Mouse (Mus musculus): Measurements from ENCODE around the gene Tet1. TPM values are rescaled to one million over a fixed set of nuclear protein-coding genes. Genes with fewer than 3 reads are reported as not detected.

Gene Tet1
- polyA plus RNA-seq, 1 experiment from 2014 or later = 20.5 TPM

DNA sequence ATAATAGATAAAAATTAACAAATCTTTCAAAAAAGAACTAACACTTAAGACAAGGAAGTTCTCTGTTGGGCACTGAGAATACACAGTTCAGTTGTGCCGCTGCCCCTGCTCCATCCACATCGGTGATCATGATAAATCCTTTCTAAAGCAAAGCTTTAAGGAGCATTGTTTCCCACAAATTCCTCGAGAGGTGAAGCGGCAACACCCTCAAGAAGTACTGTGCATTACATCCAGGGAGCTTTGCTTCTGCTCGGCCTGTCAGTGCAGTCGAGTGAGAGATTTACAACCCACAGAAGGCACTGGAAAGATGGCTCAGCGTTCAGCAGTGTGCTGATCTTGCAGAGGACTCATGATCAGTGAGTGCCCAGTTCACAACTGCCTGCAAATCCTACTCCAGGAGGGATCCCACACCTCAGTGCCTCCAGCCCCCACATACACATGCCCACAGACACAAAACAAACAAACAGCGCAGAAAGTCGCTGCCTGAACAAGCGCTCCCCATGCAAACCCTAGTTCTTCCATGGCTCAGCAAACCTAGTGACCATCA lies 66.8 kb downstream of the Tet1 start:
- H3K4me2 ChIP-seq (ENCODE audit: low read depth, low read length) = no peak overlapping the region

DNA sequence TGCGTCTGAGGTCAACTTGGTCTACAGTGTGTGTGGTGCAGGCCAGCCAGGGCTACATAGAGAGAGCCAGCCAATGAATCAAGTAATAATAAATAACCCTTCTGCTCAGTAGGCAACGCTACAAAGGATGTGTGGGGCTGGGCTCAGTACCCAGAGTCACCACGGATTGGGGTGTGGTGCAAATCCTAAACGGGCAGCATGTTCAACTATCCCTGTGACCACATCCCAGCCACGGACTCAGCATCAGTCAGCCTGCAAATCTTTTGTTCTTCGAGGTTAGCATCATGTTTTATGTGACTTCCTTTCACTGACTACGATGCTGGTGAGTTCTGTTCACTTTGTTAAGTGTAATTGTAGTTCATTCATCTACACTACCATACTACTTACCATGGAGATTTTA lies 68.1 kb downstream of the Tet1 start:
- Histone ChIP-seq H3K4me2 (ENCODE audit: low read depth, low read length) (no peak overlapping the region), H3K9ac (ENCODE audit: low read length) (no peak overlapping the region), H3K27ac (ENCODE audit: low read length) (no peak overlapping the region), H3K27me3 (ENCODE audit: control insufficient read depth, insufficient read depth, low read length) (no peaks in the 10 kb centered on the region), H3K36me3 (ENCODE audit: control insufficient read depth, insufficient read depth, low read length) (peaks cover 5% of the 10 kb centered on the region; the same call in 1 of the 2 replicates), H3K4me3 (replicated peaks; ENCODE audit: low read length) (no peak overlapping the region), H3K9me3 (replicated peaks; ENCODE audit: control insufficient read depth, low read length) (no peaks in the 10 kb centered on the region), H3K4me1 (ENCODE audit: control insufficient read depth, insufficient read depth, low read length) (peaks cover 9% of the 10 kb centered on the region; the same call in 1 of the 2 replicates)
- ATAC-seq (ENCODE audit: insufficient read depth, low FRiP score) = no peak
- 91% methylated on average over 7 of the region's 7 CpGs for WGBS

More for the DNA sequence above, 66.8 kb downstream of the Tet1 start:
- no peak overlapping the region for H3K9ac ChIP-seq (ENCODE audit: low read length)
- no peaks in the 10 kb centered on the region for H3K27me3 ChIP-seq (ENCODE audit: control insufficient read depth, insufficient read depth, low read length)
- 51% methylated on average over 10 of the region's 10 CpGs for WGBS
- H3K4me1 ChIP-seq (ENCODE audit: control insufficient read depth, insufficient read depth, low read length) = peaks cover 9% of the 10 kb centered on the region; the same call in 1 of the 2 replicates
- no peak for ATAC-seq (ENCODE audit: insufficient read depth, low FRiP score)
- H3K27ac ChIP-seq (ENCODE audit: low read length) = no peak overlapping the region
- no peak overlapping the region for H3K4me3 ChIP-seq (replicated peaks; ENCODE audit: low read length)
- H3K9me3 ChIP-seq (replicated peaks; ENCODE audit: control insufficient read depth, low read length) = no peaks in the 10 kb centered on the region
- H3K36me3 ChIP-seq (ENCODE audit: control insufficient read depth, insufficient read depth, low read length) = peaks cover 5% of the 10 kb centered on the region; the same call in 1 of the 2 replicates

DNA sequence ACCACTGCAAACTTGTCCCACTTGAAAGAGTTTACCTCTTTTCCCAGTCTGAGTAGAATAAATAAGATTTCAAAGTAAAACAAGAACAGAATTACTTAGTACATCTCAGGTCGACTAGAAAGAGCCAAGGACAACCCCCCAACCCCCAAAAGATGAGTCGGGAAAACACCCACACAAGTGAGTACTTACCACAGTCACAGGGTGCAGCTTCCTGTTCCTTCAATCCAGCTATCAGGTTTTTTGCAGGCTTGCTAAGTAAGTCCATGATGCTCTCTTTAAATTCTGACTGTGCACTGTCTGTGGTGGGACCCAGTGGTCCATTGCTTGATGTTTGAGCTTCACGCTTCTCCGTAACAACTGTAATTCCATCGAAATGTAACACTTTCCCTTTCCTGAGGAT lies 70.8 kb downstream of the Tet1 start:
- Histone ChIP-seq H3K36me3 (ENCODE audit: control insufficient read depth, insufficient read depth, low read length) (peaks cover 5% of the 10 kb centered on the region; the same call in 1 of the 2 replicates), H3K9me3 (replicated peaks; ENCODE audit: control insufficient read depth, low read length) (no peaks in the 10 kb centered on the region), H3K4me3 (replicated peaks; ENCODE audit: low read length) (no peak overlapping the region), H3K27ac (ENCODE audit: low read length) (no peak overlapping the region), H3K4me2 (ENCODE audit: low read depth, low read length) (no peak overlapping the region), H3K4me1 (ENCODE audit: control insufficient read depth, insufficient read depth, low read length) (no peaks in the 10 kb centered on the region), H3K9ac (ENCODE audit: low read length) (no peak overlapping the region), H3K27me3 (ENCODE audit: control insufficient read depth, insufficient read depth, low read length) (no peaks in the 10 kb centered on the region)
- ATAC-seq (ENCODE audit: insufficient read depth, low FRiP score) = no peak
- WGBS = 85% methylated on average over 5 of the region's 5 CpGs

DNA sequence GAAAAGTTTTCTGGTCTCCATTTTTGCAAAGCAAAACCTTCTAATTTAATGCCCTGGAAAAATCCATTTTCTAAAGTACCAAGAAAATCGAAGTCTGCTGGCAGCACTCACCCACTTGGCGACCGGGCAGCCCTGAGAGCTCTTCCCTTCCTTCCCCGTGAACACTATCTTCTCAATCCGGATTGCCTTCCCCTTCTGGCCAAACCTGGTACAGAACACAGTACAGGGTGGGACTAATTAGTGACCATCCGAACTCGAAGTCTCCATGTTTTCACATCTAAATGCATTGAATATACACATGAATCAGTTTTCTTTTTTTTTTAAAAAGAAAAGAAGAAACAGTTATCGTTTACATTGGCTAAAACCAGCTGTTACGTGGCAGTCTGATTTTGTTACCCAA lies 76.0 kb downstream of the Tet1 start:
- H3K4me1 ChIP-seq (ENCODE audit: control insufficient read depth, insufficient read depth, low read length) = no peaks in the 10 kb centered on the region
- no peak overlapping the region for H3K4me3 ChIP-seq (replicated peaks; ENCODE audit: low read length)
- no peak for ATAC-seq (ENCODE audit: insufficient read depth, low FRiP score)

DNA sequence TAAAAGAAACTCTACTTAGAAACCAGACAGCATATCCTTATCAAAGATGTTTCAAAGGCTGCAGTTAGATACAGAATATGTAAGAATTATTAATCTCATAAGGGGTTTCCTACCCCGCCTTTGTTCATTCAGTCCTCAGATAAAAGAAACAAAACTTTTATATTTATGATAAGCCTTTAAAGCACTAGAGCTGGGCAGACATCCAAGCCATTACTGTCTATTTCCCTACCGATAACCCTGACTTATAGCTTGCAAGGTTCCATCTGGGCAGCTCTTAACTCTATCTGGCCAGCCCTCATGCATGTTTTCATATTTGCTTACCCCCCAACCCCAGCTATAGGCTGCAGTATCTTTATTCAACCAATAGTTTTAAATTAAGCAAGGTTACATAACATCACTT lies 77.2 kb downstream of the Tet1 start:
- no peak for ATAC-seq (ENCODE audit: insufficient read depth, low FRiP score)

More for the DNA sequence above, 76.0 kb downstream of the Tet1 start:
- H3K27ac ChIP-seq (ENCODE audit: low read length) = no peak overlapping the region
- H3K4me2 ChIP-seq (ENCODE audit: low read depth, low read length) = no peak overlapping the region
- H3K36me3 ChIP-seq (ENCODE audit: control insufficient read depth, insufficient read depth, low read length) = no peaks in the 10 kb centered on the region
- H3K9ac ChIP-seq (ENCODE audit: low read length) = no peak overlapping the region
- 72% methylated on average over 9 of the region's 9 CpGs for WGBS
- no peaks in the 10 kb centered on the region for H3K27me3 ChIP-seq (ENCODE audit: control insufficient read depth, insufficient read depth, low read length)
- no peaks in the 10 kb centered on the region for H3K9me3 ChIP-seq (replicated peaks; ENCODE audit: control insufficient read depth, low read length)

DNA sequence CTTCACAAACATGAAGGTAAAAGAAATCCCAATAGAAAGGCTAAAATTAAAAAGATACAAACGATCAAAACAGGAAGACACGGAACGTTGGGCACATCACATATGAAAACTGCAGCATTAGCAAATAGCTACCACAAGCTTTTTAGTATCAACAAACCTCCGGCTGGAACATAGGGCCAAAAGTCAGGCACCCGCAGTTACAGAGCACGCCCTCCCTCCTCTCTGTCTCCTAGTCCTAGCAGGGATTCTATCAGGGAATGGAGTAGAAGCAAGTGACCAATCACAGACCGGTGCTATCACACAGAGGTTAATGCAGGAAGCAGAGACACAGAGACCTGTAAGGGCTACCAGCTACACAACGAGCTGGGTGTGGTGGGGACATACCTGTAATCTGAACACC lies 84.3 kb downstream of the Tet1 start:
- H3K4me1 ChIP-seq (ENCODE audit: control insufficient read depth, insufficient read depth, low read length) = no peaks in the 10 kb centered on the region
- no peak for ATAC-seq (ENCODE audit: insufficient read depth, low FRiP score)
- no peak overlapping the region for H3K4me3 ChIP-seq (replicated peaks; ENCODE audit: low read length)
- H3K27ac ChIP-seq (ENCODE audit: low read length) = no peak overlapping the region
- no peaks in the 10 kb centered on the region for H3K36me3 ChIP-seq (ENCODE audit: control insufficient read depth, insufficient read depth, low read length)
- H3K27me3 ChIP-seq (ENCODE audit: control insufficient read depth, insufficient read depth, low read length) = no peaks in the 10 kb centered on the region
- H3K9ac ChIP-seq (ENCODE audit: low read length) = no peak overlapping the region
- no peak overlapping the region for H3K4me2 ChIP-seq (ENCODE audit: low read depth, low read length)
- no peaks in the 10 kb centered on the region for H3K9me3 ChIP-seq (replicated peaks; ENCODE audit: control insufficient read depth, low read length)
- 78% methylated on average over 8 of the region's 8 CpGs for WGBS

More for the DNA sequence above, 77.2 kb downstream of the Tet1 start:
- Histone ChIP-seq H3K4me2 (ENCODE audit: low read depth, low read length) (no peak overlapping the region), H3K27ac (ENCODE audit: low read length) (no peak overlapping the region), H3K27me3 (ENCODE audit: control insufficient read depth, insufficient read depth, low read length) (no peaks in the 10 kb centered on the region), H3K9ac (ENCODE audit: low read length) (no peak overlapping the region), H3K4me3 (replicated peaks; ENCODE audit: low read length) (no peak overlapping the region), H3K36me3 (ENCODE audit: control insufficient read depth, insufficient read depth, low read length) (no peaks in the 10 kb centered on the region), H3K4me1 (ENCODE audit: control insufficient read depth, insufficient read depth, low read length) (no peaks in the 10 kb centered on the region), H3K9me3 (replicated peaks; ENCODE audit: control insufficient read depth, low read length) (no peaks in the 10 kb centered on the region)
- WGBS = 51% methylated on average over 2 of the region's 2 CpGs

DNA sequence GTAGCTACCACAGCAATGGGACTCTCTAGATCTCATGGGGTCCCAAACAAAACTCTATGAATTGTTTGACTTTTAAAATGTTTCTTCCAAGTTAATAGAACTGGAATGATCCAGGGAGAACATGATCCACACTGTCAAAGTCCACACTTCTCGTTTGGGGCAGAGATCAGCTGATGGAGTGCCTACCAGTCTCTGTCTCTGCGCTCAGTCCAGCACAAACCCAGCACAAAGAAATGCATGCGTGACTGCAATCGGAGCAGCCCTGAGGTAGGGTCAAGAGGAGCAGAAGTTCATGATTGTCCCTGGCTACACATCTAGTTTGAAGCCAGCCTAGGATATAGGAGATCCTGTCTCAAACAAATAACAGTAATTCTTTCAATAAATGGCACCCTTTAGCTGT lies 85.4 kb downstream of the Tet1 start:
- no peaks in the 10 kb centered on the region for H3K27me3 ChIP-seq (ENCODE audit: control insufficient read depth, insufficient read depth, low read length)
- H3K9me3 ChIP-seq (replicated peaks; ENCODE audit: control insufficient read depth, low read length) = no peaks in the 10 kb centered on the region
- H3K27ac ChIP-seq (ENCODE audit: low read length) = no peak overlapping the region
- H3K9ac ChIP-seq (ENCODE audit: low read length) = no peak overlapping the region
- H3K4me3 ChIP-seq (replicated peaks; ENCODE audit: low read length) = no peak overlapping the region
- H3K36me3 ChIP-seq (ENCODE audit: control insufficient read depth, insufficient read depth, low read length) = no peaks in the 10 kb centered on the region
- 85% methylated on average over 4 of the region's 4 CpGs for WGBS
- no peaks in the 10 kb centered on the region for H3K4me1 ChIP-seq (ENCODE audit: control insufficient read depth, insufficient read depth, low read length)
- no peak overlapping the region for H3K4me2 ChIP-seq (ENCODE audit: low read depth, low read length)
- ATAC-seq (ENCODE audit: insufficient read depth, low FRiP score) = no peak

DNA sequence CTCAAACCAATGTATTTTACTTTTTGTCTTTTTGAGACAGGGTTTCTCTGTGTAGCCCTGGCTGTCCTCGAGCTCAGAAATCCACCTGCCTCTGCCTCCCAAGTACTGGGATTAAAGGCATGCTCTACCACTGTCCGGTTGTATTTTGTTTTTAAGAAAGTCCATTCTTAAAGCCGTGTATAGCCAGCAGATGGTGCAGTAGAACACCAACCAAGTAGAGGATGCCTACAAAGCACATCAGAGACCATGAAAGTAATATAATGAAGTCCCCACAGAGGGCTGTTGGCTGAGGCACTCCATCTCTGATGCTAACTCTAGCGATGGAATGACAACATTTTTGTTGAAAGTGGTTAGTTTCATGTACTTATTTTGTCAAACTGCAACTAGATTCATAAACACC lies 98.8 kb downstream of the Tet1 start:
- no peak overlapping the region for H3K27ac ChIP-seq (ENCODE audit: low read length)
- H3K4me3 ChIP-seq (replicated peaks; ENCODE audit: low read length) = no peak overlapping the region
- no peaks in the 10 kb centered on the region for H3K27me3 ChIP-seq (ENCODE audit: control insufficient read depth, insufficient read depth, low read length)
- H3K9ac ChIP-seq (ENCODE audit: low read length) = no peak overlapping the region
- H3K36me3 ChIP-seq (ENCODE audit: control insufficient read depth, insufficient read depth, low read length) = 0 out of 2 replicates have a peak, but pooled peaks cover 3% of the 10 kb centered on the region
- no peak for ATAC-seq (ENCODE audit: insufficient read depth, low FRiP score)
- WGBS = 72% methylated on average over 4 of the region's 4 CpGs
- no peaks in the 10 kb centered on the region for H3K9me3 ChIP-seq (replicated peaks; ENCODE audit: control insufficient read depth, low read length)
- H3K4me1 ChIP-seq (ENCODE audit: control insufficient read depth, insufficient read depth, low read length) = no peaks in the 10 kb centered on the region
- no peak overlapping the region for H3K4me2 ChIP-seq (ENCODE audit: low read depth, low read length)

DNA sequence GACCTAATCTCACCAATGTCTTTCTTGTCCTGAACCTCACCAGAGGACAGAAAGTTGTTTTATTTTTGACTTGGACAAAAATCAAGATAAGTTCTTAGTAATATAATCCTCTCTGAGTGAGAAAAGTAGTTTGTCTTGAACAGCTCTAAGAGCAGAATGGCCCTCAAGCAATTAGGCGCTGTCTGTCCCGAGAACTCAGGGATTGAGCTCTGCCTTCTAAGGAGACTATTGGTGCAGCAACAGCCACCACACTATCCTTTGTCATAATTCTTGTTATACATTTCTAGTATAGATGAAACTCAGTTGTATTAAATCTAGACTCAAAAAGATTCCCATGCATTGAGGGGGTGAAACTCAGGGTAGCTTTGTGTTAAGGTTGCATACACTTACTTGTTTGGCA lies 100.0 kb downstream of the Tet1 start:
- Histone ChIP-seq H3K27me3 (ENCODE audit: control insufficient read depth, insufficient read depth, low read length) (no peaks in the 10 kb centered on the region), H3K4me1 (ENCODE audit: control insufficient read depth, insufficient read depth, low read length) (no peaks in the 10 kb centered on the region), H3K4me2 (ENCODE audit: low read depth, low read length) (no peak overlapping the region), H3K4me3 (replicated peaks; ENCODE audit: low read length) (no peak overlapping the region), H3K36me3 (ENCODE audit: control insufficient read depth, insufficient read depth, low read length) (0 out of 2 replicates have a peak, but pooled peaks cover 3% of the 10 kb centered on the region), H3K9ac (ENCODE audit: low read length) (no peak overlapping the region), H3K9me3 (replicated peaks; ENCODE audit: control insufficient read depth, low read length) (no peaks in the 10 kb centered on the region), H3K27ac (ENCODE audit: low read length) (no peak overlapping the region)
- WGBS = 94% methylated on average over 2 of the region's 2 CpGs
- ATAC-seq (ENCODE audit: insufficient read depth, low FRiP score) = no peak

Data from stomach, embryonic 16.5 days (tissue).